Mouse (Mus musculus) heart, postnatal 36 days (tissue): ENCODE data around the gene Herpud2. TPM values are rescaled to one million over a fixed set of nuclear protein-coding genes. Genes with fewer than 3 reads are reported as not detected.

Experiments
- total RNA-seq, 2 experiments: library from RNA; stranded (reverse); gene quantifications; 2 replicates each; pipeline ENCODE4 v1.2.3; 2021

The Herpud2 gene
- total RNA-seq, 2 experiments from 2014 or later = 39.1 TPM

Other genes starting within 250 kb of the Herpud2 start
- not detected for gene Gm10181, start 62.4 kb downstream of the Herpud2 start, total RNA-seq
- 100 to 1,000 TPM; 112 to 113 TPM for gene Sept7, start 100.6 kb upstream of the Herpud2 start, total RNA-seq